Mouse (Mus musculus) olfactory bulb, adult 2 months (tissue): ENCODE measurements around the gene Dkc1.

Source experiments
- CTCF ChIP-seq: fragments of 200-500 bp; IDR thresholded peaks from 2 replicates; pipeline ENCODE4 v1.5.1; 2012; ENCODE audit warnings: low read depth, mild to moderate bottlenecking, low read length, moderate library complexity; ENCODE audit not compliant: insufficient read depth
- POLR2A ChIP-seq: fragments of 200-500 bp; IDR thresholded peaks from 2 replicates; pipeline ENCODE4 v1.6.1; 2012; ENCODE audit warnings: mild to moderate bottlenecking, low read depth, low read length, moderate library complexity; ENCODE audit not compliant: insufficient read depth

- TF ChIP-seq CTCF, result no peak
- TF ChIP-seq POLR2A, result no peak
Measured at GRCm38 (mm10) chrX:75084774-75085508, 10.7 kb upstream of the Dkc1 start, which contains the start of gene Gab3.
